Mouse (Mus musculus): Measurements from ENCODE around the gene Coro1c.

DNA sequence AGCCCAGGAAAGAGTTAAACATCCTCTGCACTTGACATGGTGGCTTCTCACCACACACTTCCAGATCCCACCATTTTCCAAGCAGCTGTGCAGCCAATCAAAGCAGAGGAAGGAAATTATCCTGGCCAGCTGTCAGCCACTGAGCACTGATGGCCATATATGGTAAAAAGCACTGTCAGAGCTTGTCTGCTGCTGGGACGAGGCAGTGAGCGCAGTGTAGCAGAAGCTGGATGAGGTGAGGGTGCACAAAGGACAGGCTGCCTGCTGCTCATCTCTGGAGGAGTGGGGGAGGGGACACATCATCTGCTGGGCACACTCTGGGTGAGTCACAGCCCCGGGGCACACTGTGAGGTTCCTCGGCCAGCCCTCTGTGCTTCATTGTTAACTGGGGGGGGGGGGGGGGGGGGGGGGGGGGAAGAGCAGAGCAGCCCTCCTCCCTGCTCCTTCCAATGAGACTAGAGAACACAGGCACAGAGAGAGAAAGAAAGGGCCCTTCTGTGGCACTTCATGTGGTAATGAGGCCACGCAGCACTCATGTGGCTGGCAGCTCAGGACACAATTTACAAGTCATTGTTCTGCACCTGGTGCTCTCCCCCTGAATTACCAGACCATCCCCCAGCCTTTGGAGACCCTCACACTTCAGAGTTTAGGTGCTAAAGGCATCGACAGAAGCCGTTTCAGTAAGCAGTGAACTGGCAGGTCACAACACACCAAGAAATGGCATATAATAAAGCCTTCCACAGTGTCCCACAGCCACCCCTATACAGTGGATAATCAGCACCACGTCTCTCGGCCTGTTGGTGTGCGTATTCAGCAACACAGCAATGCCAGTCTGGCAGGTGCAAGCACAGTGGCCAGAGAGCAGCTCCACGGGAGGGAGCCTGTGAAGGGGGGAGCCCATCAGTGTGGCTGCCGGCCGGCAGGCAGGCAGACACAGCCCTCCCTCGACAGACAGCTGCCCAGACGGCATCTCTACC, 35.3 kb downstream of the Coro1c start:
- TF ChIP-seq CTCF (IDR thresholded peaks at IDR 0.05 in 2 of 3, conservative IDR thresholded peaks at IDR 0.05 in 1 of 3; ENCODE audit: control insufficient read depth in 1 of 3, insufficient read depth in 1 of 3, low read depth in 2 of 3, low read length in 3 of 3, poor library complexity in 1 of 3, severe bottlenecking in 1 of 3) (no peak), POLR2A (IDR thresholded peaks at IDR 0.05; ENCODE audit: control insufficient read depth in 1 of 2, insufficient read depth in 1 of 2, low read depth in 1 of 2, low read length in 2 of 2, poor library complexity in 1 of 2) (no peak), MAZ (IDR thresholded peaks at IDR 0.05; ENCODE audit: low read depth, low read length) (no peak), E2F4 (IDR thresholded peaks at IDR 0.05; ENCODE audit: borderline replicate concordance, low read depth, low read length) (no peak), CHD1 (IDR thresholded peaks at IDR 0.05; ENCODE audit: low read depth, low read length) (no peak), EP300 (IDR thresholded peaks at IDR 0.05; ENCODE audit: low read depth in 1 of 2, low read length in 2 of 2) (no peak), TAL1 (IDR thresholded peaks at IDR 0.05; ENCODE audit: low read length) (no peak)

All from MEL (cell line).